Mouse (Mus musculus) C2C12 (cell line): Measurements from ENCODE around the gene Scaf11.

Experiments used
- CEBPB ChIP-seq: IDR thresholded peaks from one replicate; pipeline ENCODE4 v1.6.1; 2011; ENCODE audit warnings: low read depth, mild to moderate bottlenecking, control low read depth, moderate library complexity
- CTCF ChIP-seq: IDR thresholded peaks from one replicate; pipeline ENCODE4 v1.5.1; 2011; ENCODE audit not compliant: control insufficient read depth, insufficient read depth, insufficient read length
- FOSL1 ChIP-seq: IDR thresholded peaks from one replicate; pipeline ENCODE4 v1.8.0; 2011; ENCODE audit warnings: mild to moderate bottlenecking, low read length; ENCODE audit not compliant: poor library complexity, insufficient read depth, severe bottlenecking
- MAX ChIP-seq: IDR thresholded peaks from one replicate; pipeline ENCODE4 v1.6.1; 2011; ENCODE audit warnings: mild to moderate bottlenecking, control low read depth
- MYOD1 ChIP-seq: IDR thresholded peaks from one replicate; pipeline ENCODE4 v1.6.1; 2011; ENCODE audit warnings: low read depth; ENCODE audit not compliant: control insufficient read depth, insufficient read length
- MYOG ChIP-seq: IDR thresholded peaks from one replicate; pipeline ENCODE4 v1.6.1; 2011; ENCODE audit not compliant: control insufficient read depth, insufficient read length; ENCODE audit errors: extremely low read depth
- USF1 ChIP-seq: IDR thresholded peaks from one replicate; pipeline ENCODE4 v1.6.1; 2011; ENCODE audit warnings: low read depth, mild to moderate bottlenecking, control low read depth, moderate library complexity

DNA sequence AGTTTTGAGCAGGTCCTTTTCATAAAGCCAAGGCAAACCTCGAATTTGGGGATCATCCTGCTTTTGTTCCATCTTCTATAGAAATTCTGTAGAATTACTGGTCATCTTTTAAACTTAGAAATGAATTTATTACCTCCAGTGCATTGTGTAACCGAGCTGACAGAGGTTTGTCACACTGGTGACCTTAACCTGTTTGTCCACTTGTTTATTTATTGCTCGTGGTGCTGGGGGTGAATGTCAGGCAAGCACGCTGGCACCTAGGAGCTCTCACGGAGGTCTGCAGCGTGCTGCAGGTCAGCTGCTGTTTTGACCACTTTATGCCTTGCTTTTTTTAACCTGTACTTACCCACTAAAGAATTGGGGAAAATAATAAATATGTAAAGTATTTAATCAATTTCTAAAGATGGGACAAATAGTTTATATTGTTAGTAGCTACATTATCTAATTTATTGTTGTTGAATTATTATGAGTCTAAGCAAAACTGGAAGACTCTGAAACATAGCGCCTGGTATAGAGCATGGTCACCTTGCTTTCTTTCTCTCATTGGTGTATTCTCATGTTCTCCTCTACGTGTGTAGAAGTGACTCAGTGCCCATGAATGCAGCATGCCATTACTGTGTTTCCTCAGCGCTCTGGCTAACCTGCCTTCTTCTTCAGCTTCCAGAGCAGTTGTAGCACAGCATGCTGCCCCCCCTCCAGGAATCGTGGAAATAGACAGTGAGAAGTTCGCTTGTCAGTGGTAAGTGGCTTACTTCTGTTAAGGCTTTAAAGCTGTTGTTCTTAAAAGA is 94.3 kb downstream of the Scaf11 start:
- no peak for TF ChIP-seq CTCF
- TF ChIP-seq CEBPB: no peak
- TF ChIP-seq MAX: no peak
- no peak for TF ChIP-seq USF1
- TF ChIP-seq MYOD1: no peak
- no peak for TF ChIP-seq MYOG
- TF ChIP-seq FOSL1: no peak
